Mouse (Mus musculus) small intestine, adult 2 months (tissue): ENCODE results near the gene Pcsk7. TPM values are rescaled to one million over a fixed set of nuclear protein-coding genes. Genes with fewer than 3 reads are reported as not detected.

ENCODE experiments used
- H3K27ac ChIP-seq: fragments of 200-500 bp; 2 replicates; pipeline ENCODE4 v1.5.1; 2012; ENCODE audit warnings: low read depth, low read length, control low read depth, inconsistent platforms; ENCODE audit not compliant: insufficient read depth
- H3K27me3 ChIP-seq: fragments of 200-500 bp; 2 replicates; pipeline ENCODE4 v1.6.1; 2012; ENCODE audit warnings: mild to moderate bottlenecking, moderate library complexity, low read length, inconsistent platforms; ENCODE audit not compliant: control insufficient read depth, insufficient read depth
- H3K36me3 ChIP-seq: fragments of 200-500 bp; 2 replicates; pipeline ENCODE4 v1.6.1; 2012; ENCODE audit warnings: mild to moderate bottlenecking, low read length, control low read depth, inconsistent platforms; ENCODE audit not compliant: control insufficient read depth, insufficient read depth
- H3K4me1 ChIP-seq: fragments of 200-500 bp; 2 replicates; pipeline ENCODE4 v1.6.1; 2012; ENCODE audit warnings: low read length, inconsistent platforms, mixed read lengths; ENCODE audit not compliant: control insufficient read depth, insufficient read depth, insufficient read length
- H3K4me3 ChIP-seq: fragments of 200-500 bp; 2 replicates; pipeline ENCODE4 v1.5.1; 2012; ENCODE audit warnings: low read depth, mild to moderate bottlenecking, control low read depth, inconsistent platforms, low read length, moderate library complexity
- CTCF ChIP-seq: fragments of 200-500 bp; IDR thresholded peaks from 2 replicates; pipeline ENCODE4 v1.5.1; 2012; ENCODE audit warnings: low read depth, mild to moderate bottlenecking, control low read depth, inconsistent platforms, low read length, moderate library complexity, mixed read lengths; ENCODE audit not compliant: insufficient replicate concordance, insufficient read length; ENCODE audit errors: extremely low read depth
- POLR2A ChIP-seq: fragments of 200-500 bp; IDR thresholded peaks from 2 replicates; pipeline ENCODE4 v1.6.1; 2012; ENCODE audit warnings: low read depth, mild to moderate bottlenecking, control low read depth, inconsistent platforms, low read length, moderate library complexity
- WGBS: fragments of 180-500 bp; shearing (Covaris S2); methylation state at CpG from one replicate; pipeline ENCODE4 v1.1.7; 2018; 5-methylcytosine and 5-hydroxymethylcytosine counted together
- polyA plus RNA-seq: library from polyadenylated mRNA; depleted of rRNA; stranded (reverse); fragments of >200 nt; gene quantifications from 2 replicates; pipeline ENCODE4 v1.2.3, GENCODE M21; 2012

The Pcsk7 gene
- polyA plus RNA-seq, 1 experiment: 38.9 TPM

- Histone ChIP-seq H3K4me3 (no peak overlapping the region), H3K36me3 (peaks cover 63% of the 10 kb centered on the region), H3K27ac (peak overlapping the region; percentile 71), H3K27me3 (no peaks in the 10 kb centered on the region), H3K4me1 (no peaks in the 10 kb centered on the region)
- 71% methylated on average over 1 of the region's 1 CpGs for WGBS
- no peak for TF ChIP-seq CTCF
- no peak for TF ChIP-seq POLR2A
Measured at GRCm38 (mm10) chr9:45919895-45920294, 13.6 kb downstream of the Pcsk7 start.

- peaks cover 15% of the 10 kb centered on the region for H3K4me1 ChIP-seq
- no peak for TF ChIP-seq CTCF
- TF ChIP-seq POLR2A: no peak
- H3K27me3 ChIP-seq: no peaks in the 10 kb centered on the region
- 86% methylated on average over 5 of the region's 5 CpGs for WGBS
- no peak overlapping the region for H3K27ac ChIP-seq
- no peak overlapping the region for H3K4me3 ChIP-seq
- peaks cover 63% of the 10 kb centered on the region for H3K36me3 ChIP-seq
Measured at GRCm38 (mm10) chr9:45929285-45929684, 23.0 kb downstream of the Pcsk7 start.

GRCm38 (mm10) chr9:45931958-45932357, 25.7 kb downstream of the Pcsk7 start:
- H3K36me3 ChIP-seq: peaks cover 46% of the 10 kb centered on the region
- no peaks in the 10 kb centered on the region for H3K27me3 ChIP-seq
- H3K4me3 ChIP-seq: no peak overlapping the region
- TF ChIP-seq CTCF (no peak), POLR2A (no peak)
- H3K27ac ChIP-seq: peak overlapping the region; percentile 61
- 23% methylated on average over 1 of the region's 1 CpGs for WGBS
- H3K4me1 ChIP-seq: peaks cover 15% of the 10 kb centered on the region

- Histone ChIP-seq H3K36me3 (peaks cover 37% of the 10 kb centered on the region), H3K27ac (peak overlapping the region; percentile 61), H3K4me1 (peaks cover 15% of the 10 kb centered on the region), H3K4me3 (peak overlapping the region; percentile 37), H3K27me3 (no peaks in the 10 kb centered on the region)
- TF ChIP-seq CTCF: no peak
- no peak for TF ChIP-seq POLR2A
- 18% methylated on average over 11 of the region's 11 CpGs for WGBS
Measured at GRCm38 (mm10) chr9:45932571-45933415, 26.5 kb downstream of the Pcsk7 start.

GRCm38 (mm10) chr9:45935628-45936210, 29.4 kb downstream of the Pcsk7 start, which contains the start of gene Tagln:
Tagln (minus strand) TSS chr9:45936058.
- H3K27ac ChIP-seq: peak within 1 kb of the TSS; percentile 66
- H3K27me3 ChIP-seq: no peaks in the 10 kb centered on the region
- H3K4me3 ChIP-seq: peak within 1 kb of the TSS; percentile 40
- TF ChIP-seq POLR2A (no peak), CTCF (no peak)
- H3K4me1 ChIP-seq: peaks cover 15% of the 10 kb centered on the region
- peaks cover 30% of the 10 kb centered on the region for H3K36me3 ChIP-seq
- 39% methylated on average over 21 of the region's 21 CpGs for WGBS

- Histone ChIP-seq H3K27me3 (no peaks in the 10 kb centered on the region), H3K4me3 (no peak overlapping the region), H3K27ac (0 out of 2 replicates have a peak overlapping the region, but pooled peaks have one; percentile 49), H3K36me3 (peaks cover 33% of the 10 kb centered on the region), H3K4me1 (peaks cover 11% of the 10 kb centered on the region)
- 14% methylated on average over 3 of the region's 3 CpGs for WGBS
- TF ChIP-seq CTCF: peak; percentile 63; the same call in 1 of the 2 replicates
- TF ChIP-seq POLR2A: no peak
Measured at GRCm38 (mm10) chr9:45936883-45937282, 30.6 kb downstream of the Pcsk7 start.

GRCm38 (mm10) chr9:45938088-45938487, 31.8 kb downstream of the Pcsk7 start:
- no peak overlapping the region for H3K4me3 ChIP-seq
- H3K27ac ChIP-seq: no peak overlapping the region
- TF ChIP-seq POLR2A (no peak), CTCF (no peak)
- H3K4me1 ChIP-seq: no peaks in the 10 kb centered on the region
- H3K36me3 ChIP-seq: peaks cover 42% of the 10 kb centered on the region
- no peaks in the 10 kb centered on the region for H3K27me3 ChIP-seq
- WGBS: 84% methylated on average over 8 of the region's 8 CpGs
